Mouse (Mus musculus) adrenal gland, postnatal 4 days (tissue): Measurements from ENCODE around the gene Epb41l5. TPM values are rescaled to one million over a fixed set of nuclear protein-coding genes. Genes with fewer than 3 reads are reported as not detected.

ENCODE experiments used
- DNase-seq, 2 experiments: peaks; one replicate each; pipeline ENCODE4 v3.0.0; 2021 to 2022; ENCODE audit warnings: low spot score in 2 of 2, mixed read lengths in 2 of 2
- total RNA-seq, 2 experiments: library from RNA; stranded (reverse); gene quantifications; 2 replicates each; pipeline ENCODE4 v1.2.3; 2021

The Epb41l5 gene
- total RNA-seq, 2 experiments from 2014 or later, result 13.1 to 20.2 TPM

GRCm38 (mm10) chr1:119534341-119534740, 114.5 kb downstream of the Epb41l5 start:
- DNase-seq, result no peak

GRCm38 (mm10) chr1:119533093-119533805, 115.6 kb downstream of the Epb41l5 start:
- no peak for DNase-seq

GRCm38 (mm10) chr1:119532165-119532564, 116.6 kb downstream of the Epb41l5 start:
- no peak for DNase-seq

GRCm38 (mm10) chr1:119530941-119531340, 117.9 kb downstream of the Epb41l5 start:
- DNase-seq, result no peak

GRCm38 (mm10) chr1:119525689-119526591, 122.9 kb downstream of the Epb41l5 start, which contains the start of gene Tmem185b:
Tmem185b (plus strand) TSS chr1:119526160.
- DNase-seq, result peak; percentile 78 to 92

- no peak for DNase-seq
These were observed 123.8 kb downstream of the Epb41l5 start for GRCm38 (mm10) chr1:119525004-119525444.

- no peak for DNase-seq
These were observed 125.0 kb downstream of the Epb41l5 start for GRCm38 (mm10) chr1:119523826-119524225.

- DNase-seq, result no peak
These were observed 125.4 kb downstream of the Epb41l5 start for GRCm38 (mm10) chr1:119523369-119523768.

- DNase-seq, result no peak
These were observed 126.1 kb downstream of the Epb41l5 start for GRCm38 (mm10) chr1:119522726-119523125.

GRCm38 (mm10) chr1:119521681-119522080, 127.1 kb downstream of the Epb41l5 start:
- DNase-seq, result no peak

- no peak for DNase-seq
These were observed 127.8 kb downstream of the Epb41l5 start for GRCm38 (mm10) chr1:119521029-119521428.

GRCm38 (mm10) chr1:119519286-119519685, 129.5 kb downstream of the Epb41l5 start:
- no peak for DNase-seq

- no peak for DNase-seq
These were observed 130.0 kb downstream of the Epb41l5 start for GRCm38 (mm10) chr1:119518786-119519185.

- DNase-seq, result no peak
These were observed 130.7 kb downstream of the Epb41l5 start for GRCm38 (mm10) chr1:119518060-119518459.

- DNase-seq, result no peak
These were observed 137.9 kb downstream of the Epb41l5 start for GRCm38 (mm10) chr1:119510857-119511256.

GRCm38 (mm10) chr1:119510409-119510808, 138.4 kb downstream of the Epb41l5 start:
- DNase-seq, result no peak

- no peak for DNase-seq
These were observed 139.3 kb downstream of the Epb41l5 start for GRCm38 (mm10) chr1:119509474-119509873.

GRCm38 (mm10) chr1:119508548-119508947, 140.3 kb downstream of the Epb41l5 start:
- no peak for DNase-seq

- DNase-seq, result no peak
These were observed 142.8 kb downstream of the Epb41l5 start for GRCm38 (mm10) chr1:119505951-119506350.

GRCm38 (mm10) chr1:119504260-119505062, 144.3 kb downstream of the Epb41l5 start, which contains the start of gene Ralb:
Ralb (minus strand) TSS chr1:119504794.
- peak; percentile 86 to 93 for DNase-seq

- DNase-seq, result no peak
These were observed 145.0 kb downstream of the Epb41l5 start for GRCm38 (mm10) chr1:119503808-119504207.
